Mouse (Mus musculus) c-Kit-positive CD71-positive TER-119-negative erythroid progenitor cells, embryonic 14.5 days (primary cell): ENCODE measurements around the gene Cish.
"Not testable (repeated sequence)": the region's sequence is repeated elsewhere in the genome, so short reads cannot be mapped to it uniquely, and the experiment has no call there.

Experiments
- DNase-seq: peaks from one replicate; pipeline ENCODE4 v3.0.0-alpha.2; 2013; ENCODE audit warnings: low read depth

The Cish gene

GRCm38 (mm10) chr9:107298059-107298780 lies 2.4 kb downstream of the Cish start:
- DNase-seq, result no peak

- no peak for DNase-seq
Observed at GRCm38 (mm10) chr9:107298876-107299275, 3.0 kb downstream of the Cish start.

GRCm38 (mm10) chr9:107299783-107300182 lies 4.0 kb downstream of the Cish start:
- no peak for DNase-seq

- no peak for DNase-seq
Observed at GRCm38 (mm10) chr9:107300224-107300973, 4.6 kb downstream of the Cish start.

- no peak for DNase-seq
Observed at GRCm38 (mm10) chr9:107301554-107302331, 5.9 kb downstream of the Cish start.

GRCm38 (mm10) chr9:107302592-107302991 lies 6.8 kb downstream of the Cish start:
- no peak for DNase-seq

- DNase-seq, result no peak
Observed at GRCm38 (mm10) chr9:107303121-107303820, 7.4 kb downstream of the Cish start.

GRCm38 (mm10) chr9:107303900-107304299 lies 8.1 kb downstream of the Cish start:
- no peak for DNase-seq

GRCm38 (mm10) chr9:107304383-107304782 lies 8.6 kb downstream of the Cish start:
- DNase-seq, result no peak

GRCm38 (mm10) chr9:107305012-107305411 lies 9.2 kb downstream of the Cish start:
- DNase-seq, result no peak

- no peak for DNase-seq
Observed at GRCm38 (mm10) chr9:107305601-107306542, 10.0 kb downstream of the Cish start.

GRCm38 (mm10) chr9:107306673-107307072 lies 10.8 kb downstream of the Cish start:
- not testable (repeated sequence) for DNase-seq

- no peak for DNase-seq
Observed at GRCm38 (mm10) chr9:107307099-107307872, 11.5 kb downstream of the Cish start.

GRCm38 (mm10) chr9:107307886-107308285 lies 12.1 kb downstream of the Cish start:
- DNase-seq, result no peak

GRCm38 (mm10) chr9:107308346-107309000 lies 12.6 kb downstream of the Cish start:
- DNase-seq, result no peak

- DNase-seq, result no peak
Observed at GRCm38 (mm10) chr9:107309171-107309570, 13.3 kb downstream of the Cish start.

- no peak for DNase-seq
Observed at GRCm38 (mm10) chr9:107309600-107309999, 13.8 kb downstream of the Cish start.

GRCm38 (mm10) chr9:107312811-107313584 lies 17.2 kb downstream of the Cish start:
- DNase-seq, result peak; percentile 89

- DNase-seq, result no peak
Observed at GRCm38 (mm10) chr9:107313926-107314325, 18.1 kb downstream of the Cish start.
